Mouse (Mus musculus): Measurements from ENCODE around the gene Shb. TPM values are rescaled to one million over a fixed set of nuclear protein-coding genes. Genes with fewer than 3 reads are reported as not detected.

Shb gene
- polyA plus RNA-seq, 1 experiment from 2014 or later, result 3.5 TPM

- ATAC-seq, result no peak
- H3K27me3 ChIP-seq (ENCODE audit: control insufficient read depth, insufficient read depth, low read depth, low read length), result no peaks in the 10 kb centered on the region
- WGBS, result 96% methylated on average over 3 of the region's 3 CpGs
- H3K9me3 ChIP-seq (replicated peaks; ENCODE audit: control insufficient read depth, low read length, poor library complexity, severe bottlenecking), result no peaks in the 10 kb centered on the region
- H3K27ac ChIP-seq (ENCODE audit: low read length), result no peak overlapping the region
- no peak overlapping the region for H3K4me3 ChIP-seq (ENCODE audit: low read depth, low read length)
- no peaks in the 10 kb centered on the region for H3K36me3 ChIP-seq (ENCODE audit: control insufficient read depth, insufficient read depth, low read length)
- peaks cover 5% of the 10 kb centered on the region for H3K4me1 ChIP-seq (ENCODE audit: control insufficient read depth, insufficient read depth, low read length)
- H3K4me2 ChIP-seq (ENCODE audit: low read length), result no peak overlapping the region
- no peak overlapping the region for H3K9ac ChIP-seq (ENCODE audit: low read depth, low read length)
Observed at GRCm38 (mm10) chr4:45464123-45464522, 68.1 kb downstream of the Shb start.

- H3K36me3 ChIP-seq (ENCODE audit: control insufficient read depth, insufficient read depth, low read length), result no peaks in the 10 kb centered on the region
- H3K4me2 ChIP-seq (ENCODE audit: low read length), result no peak overlapping the region
- H3K27ac ChIP-seq (ENCODE audit: low read length), result no peak overlapping the region
- no peaks in the 10 kb centered on the region for H3K9me3 ChIP-seq (replicated peaks; ENCODE audit: control insufficient read depth, low read length, poor library complexity, severe bottlenecking)
- H3K4me3 ChIP-seq (ENCODE audit: low read depth, low read length), result no peak overlapping the region
- ATAC-seq, result no peak
- H3K4me1 ChIP-seq (ENCODE audit: control insufficient read depth, insufficient read depth, low read length), result peaks cover 5% of the 10 kb centered on the region
- 90% methylated on average over 5 of the region's 5 CpGs for WGBS
- H3K27me3 ChIP-seq (ENCODE audit: control insufficient read depth, insufficient read depth, low read depth, low read length), result no peaks in the 10 kb centered on the region
- H3K9ac ChIP-seq (ENCODE audit: low read depth, low read length), result no peak overlapping the region
Observed at GRCm38 (mm10) chr4:45462628-45463027, 69.6 kb downstream of the Shb start.

- Histone ChIP-seq H3K9me3 (replicated peaks; ENCODE audit: control insufficient read depth, low read length, poor library complexity, severe bottlenecking) (no peaks in the 10 kb centered on the region), H3K36me3 (ENCODE audit: control insufficient read depth, insufficient read depth, low read length) (no peaks in the 10 kb centered on the region), H3K9ac (ENCODE audit: low read depth, low read length) (no peak overlapping the region), H3K27me3 (ENCODE audit: control insufficient read depth, insufficient read depth, low read depth, low read length) (no peaks in the 10 kb centered on the region), H3K4me3 (ENCODE audit: low read depth, low read length) (no peak overlapping the region), H3K4me1 (ENCODE audit: control insufficient read depth, insufficient read depth, low read length) (peaks cover 2% of the 10 kb centered on the region), H3K4me2 (ENCODE audit: low read length) (no peak overlapping the region), H3K27ac (ENCODE audit: low read length) (no peak overlapping the region)
- 29% methylated on average over 7 of the region's 7 CpGs for WGBS
- ATAC-seq, result no peak
Observed at GRCm38 (mm10) chr4:45461661-45462060, 70.6 kb downstream of the Shb start.

GRCm38 (mm10) chr4:45459375-45459774 is 72.9 kb downstream of the Shb start:
- no peak for ATAC-seq

GRCm38 (mm10) chr4:45457543-45457942 is 74.7 kb downstream of the Shb start:
- H3K36me3 ChIP-seq (ENCODE audit: control insufficient read depth, insufficient read depth, low read length), result no peaks in the 10 kb centered on the region
- no peak overlapping the region for H3K4me3 ChIP-seq (ENCODE audit: low read depth, low read length)
- no peaks in the 10 kb centered on the region for H3K27me3 ChIP-seq (ENCODE audit: control insufficient read depth, insufficient read depth, low read depth, low read length)
- H3K4me1 ChIP-seq (ENCODE audit: control insufficient read depth, insufficient read depth, low read length), result peaks cover 7% of the 10 kb centered on the region
- no peak overlapping the region for H3K9ac ChIP-seq (ENCODE audit: low read depth, low read length)
- no peaks in the 10 kb centered on the region for H3K9me3 ChIP-seq (replicated peaks; ENCODE audit: control insufficient read depth, low read length, poor library complexity, severe bottlenecking)
- ATAC-seq, result no peak
- 87% methylated on average over 2 of the region's 2 CpGs for WGBS
- no peak overlapping the region for H3K4me2 ChIP-seq (ENCODE audit: low read length)
- no peak overlapping the region for H3K27ac ChIP-seq (ENCODE audit: low read length)

More at GRCm38 (mm10) chr4:45459375-45459774, 72.9 kb downstream of the Shb start:
- Histone ChIP-seq H3K4me1 (ENCODE audit: control insufficient read depth, insufficient read depth, low read length) (peaks cover 2% of the 10 kb centered on the region), H3K27ac (ENCODE audit: low read length) (no peak overlapping the region), H3K4me3 (ENCODE audit: low read depth, low read length) (no peak overlapping the region), H3K4me2 (ENCODE audit: low read length) (no peak overlapping the region), H3K36me3 (ENCODE audit: control insufficient read depth, insufficient read depth, low read length) (no peaks in the 10 kb centered on the region), H3K9me3 (replicated peaks; ENCODE audit: control insufficient read depth, low read length, poor library complexity, severe bottlenecking) (no peaks in the 10 kb centered on the region), H3K27me3 (ENCODE audit: control insufficient read depth, insufficient read depth, low read depth, low read length) (no peaks in the 10 kb centered on the region), H3K9ac (ENCODE audit: low read depth, low read length) (no peak overlapping the region)
- WGBS, result 81% methylated on average over 9 of the region's 9 CpGs

- 92% methylated on average over 4 of the region's 4 CpGs for WGBS
- Histone ChIP-seq H3K4me3 (ENCODE audit: low read depth, low read length) (no peak overlapping the region), H3K4me2 (ENCODE audit: low read length) (no peak overlapping the region), H3K27me3 (ENCODE audit: control insufficient read depth, insufficient read depth, low read depth, low read length) (no peaks in the 10 kb centered on the region), H3K9me3 (replicated peaks; ENCODE audit: control insufficient read depth, low read length, poor library complexity, severe bottlenecking) (no peaks in the 10 kb centered on the region), H3K36me3 (ENCODE audit: control insufficient read depth, insufficient read depth, low read length) (no peaks in the 10 kb centered on the region), H3K9ac (ENCODE audit: low read depth, low read length) (no peak overlapping the region), H3K4me1 (ENCODE audit: control insufficient read depth, insufficient read depth, low read length) (peaks cover 7% of the 10 kb centered on the region; the same call in 1 of the 2 replicates), H3K27ac (ENCODE audit: low read length) (no peak overlapping the region)
- ATAC-seq, result no peak
Observed at GRCm38 (mm10) chr4:45455001-45455400, 77.3 kb downstream of the Shb start.

- 77% methylated on average over 3 of the region's 3 CpGs for WGBS
- no peak overlapping the region for H3K4me3 ChIP-seq (ENCODE audit: low read depth, low read length)
- H3K27ac ChIP-seq (ENCODE audit: low read length), result no peak overlapping the region
- no peak for ATAC-seq
- H3K27me3 ChIP-seq (ENCODE audit: control insufficient read depth, insufficient read depth, low read depth, low read length), result no peaks in the 10 kb centered on the region
- H3K4me2 ChIP-seq (ENCODE audit: low read length), result no peak overlapping the region
- peaks cover 15% of the 10 kb centered on the region; the same call in 1 of the 2 replicates for H3K4me1 ChIP-seq (ENCODE audit: control insufficient read depth, insufficient read depth, low read length)
- H3K36me3 ChIP-seq (ENCODE audit: control insufficient read depth, insufficient read depth, low read length), result no peaks in the 10 kb centered on the region
- H3K9ac ChIP-seq (ENCODE audit: low read depth, low read length), result no peak overlapping the region; the same call in 1 of the 2 replicates
- no peaks in the 10 kb centered on the region for H3K9me3 ChIP-seq (replicated peaks; ENCODE audit: control insufficient read depth, low read length, poor library complexity, severe bottlenecking)
Observed at GRCm38 (mm10) chr4:45453271-45453851, 78.9 kb downstream of the Shb start.

- 75% methylated on average over 7 of the region's 7 CpGs for WGBS
- Histone ChIP-seq H3K4me1 (ENCODE audit: control insufficient read depth, insufficient read depth, low read length) (peaks cover 15% of the 10 kb centered on the region; the same call in 1 of the 2 replicates), H3K27me3 (ENCODE audit: control insufficient read depth, insufficient read depth, low read depth, low read length) (no peaks in the 10 kb centered on the region), H3K4me2 (ENCODE audit: low read length) (no peak overlapping the region), H3K27ac (ENCODE audit: low read length) (no peak overlapping the region), H3K36me3 (ENCODE audit: control insufficient read depth, insufficient read depth, low read length) (no peaks in the 10 kb centered on the region), H3K9ac (ENCODE audit: low read depth, low read length) (no peak overlapping the region), H3K4me3 (ENCODE audit: low read depth, low read length) (no peak overlapping the region), H3K9me3 (replicated peaks; ENCODE audit: control insufficient read depth, low read length, poor library complexity, severe bottlenecking) (no peaks in the 10 kb centered on the region)
- no peak for ATAC-seq
Observed at GRCm38 (mm10) chr4:45452569-45453111, 79.6 kb downstream of the Shb start.

GRCm38 (mm10) chr4:45449012-45449411 is 83.3 kb downstream of the Shb start:
- Histone ChIP-seq H3K27ac (ENCODE audit: low read length) (no peak overlapping the region), H3K4me1 (ENCODE audit: control insufficient read depth, insufficient read depth, low read length) (peaks cover 15% of the 10 kb centered on the region; the same call in 1 of the 2 replicates), H3K4me2 (ENCODE audit: low read length) (no peak overlapping the region), H3K36me3 (ENCODE audit: control insufficient read depth, insufficient read depth, low read length) (no peaks in the 10 kb centered on the region), H3K27me3 (ENCODE audit: control insufficient read depth, insufficient read depth, low read depth, low read length) (no peaks in the 10 kb centered on the region), H3K9me3 (replicated peaks; ENCODE audit: control insufficient read depth, low read length, poor library complexity, severe bottlenecking) (no peaks in the 10 kb centered on the region), H3K9ac (ENCODE audit: low read depth, low read length) (no peak overlapping the region), H3K4me3 (ENCODE audit: low read depth, low read length) (no peak overlapping the region)
- ATAC-seq, result no peak
- 60% methylated on average over 5 of the region's 5 CpGs for WGBS
